Mouse (Mus musculus): ENCODE measurements at regions not wholly inside any gene's neighbourhood (a gene's known extent, or its start where the extent isn't known, plus 50 kb on each side); places are given as distances from the start of the nearest gene placed in this dataset.
"Not testable (repeated sequence)": the region's sequence is repeated elsewhere in the genome, so short reads cannot be mapped to it uniquely, and the experiment has no call there.

DNA sequence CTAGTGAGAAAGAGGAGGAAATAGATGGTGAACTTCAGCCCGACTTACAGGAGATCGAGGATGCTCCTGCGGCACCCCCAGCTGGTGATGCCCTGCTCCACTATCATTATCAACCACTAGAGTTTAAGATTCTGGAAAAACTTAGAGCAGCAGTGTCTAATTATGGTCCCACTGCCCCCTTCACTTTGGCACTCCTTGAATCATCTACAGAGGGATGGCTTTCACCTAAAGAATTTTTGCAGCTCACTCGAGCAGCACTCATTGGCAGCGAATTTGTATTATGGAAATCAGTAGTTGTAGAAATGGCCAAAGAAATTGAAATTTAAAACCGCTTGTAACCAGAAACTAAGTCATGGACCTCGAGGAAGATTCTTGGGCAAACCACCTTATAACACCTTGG is 1229.1 kb upstream of the Arrdc3 start:
- Histone ChIP-seq H3K9me3 (no peaks in the 10 kb centered on the region), H3K36me3 (no peaks in the 10 kb centered on the region), H3K4me1 (no peaks in the 10 kb centered on the region), H3K9ac (replicated peaks) (no peak overlapping the region), H3K27me3 (no peaks in the 10 kb centered on the region), H3K4me2 (replicated peaks) (no peak overlapping the region), H3K27ac (replicated peaks) (no peak overlapping the region), H3K4me3 (no peak overlapping the region)
- 87% methylated on average over 7 of the region's 7 CpGs for WGBS
- ATAC-seq (ENCODE audit: low FRiP score, low read depth) = no peak

DNA sequence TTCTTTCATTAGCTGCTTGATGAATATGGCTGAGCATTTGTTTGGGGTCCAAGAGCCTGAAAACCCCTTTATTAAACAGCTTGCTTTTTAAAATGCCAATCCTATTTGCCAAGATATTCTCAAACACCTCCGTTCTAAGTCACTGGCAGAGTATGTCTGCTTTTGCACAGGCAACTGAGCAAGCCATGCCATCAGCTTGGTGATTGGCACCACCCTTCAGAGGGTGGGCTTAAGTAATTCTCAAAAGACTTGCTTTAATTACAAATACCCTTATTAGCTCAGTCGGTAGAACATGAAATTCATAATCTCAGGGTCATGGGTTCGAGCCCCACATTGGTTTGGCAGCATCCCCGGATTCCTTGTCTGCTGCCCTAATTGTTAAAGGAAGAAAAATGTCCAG is 1228.5 kb upstream of the Arrdc3 start:
- Histone ChIP-seq H3K27ac (replicated peaks) (no peak overlapping the region), H3K27me3 (no peaks in the 10 kb centered on the region), H3K4me3 (no peak overlapping the region), H3K9me3 (no peaks in the 10 kb centered on the region), H3K9ac (replicated peaks) (no peak overlapping the region), H3K36me3 (no peaks in the 10 kb centered on the region), H3K4me2 (replicated peaks) (no peak overlapping the region), H3K4me1 (no peaks in the 10 kb centered on the region)
- 87% methylated on average over 4 of the region's 4 CpGs for WGBS
- ATAC-seq (ENCODE audit: low FRiP score, low read depth) = no peak

DNA sequence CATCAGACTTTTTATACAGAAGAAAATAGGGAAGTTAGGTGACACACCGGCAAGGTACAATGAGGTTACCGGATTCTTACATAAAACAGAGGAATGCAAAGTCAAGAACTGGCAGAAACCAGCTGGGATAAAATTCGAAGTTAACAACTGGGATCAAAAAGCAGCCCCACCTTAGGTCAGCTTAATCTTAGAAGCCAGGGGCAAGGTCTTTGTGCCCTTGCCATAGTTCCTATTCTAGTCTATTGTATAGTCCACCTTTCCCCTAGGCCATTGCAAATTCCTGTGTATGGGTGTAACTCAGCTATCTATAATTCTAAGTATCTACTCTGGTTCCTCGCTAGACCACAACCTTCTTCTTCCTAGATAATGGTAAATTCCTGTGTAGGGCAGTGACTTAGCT is 1214.4 kb upstream of the Arrdc3 start:
- ATAC-seq (ENCODE audit: low FRiP score, low read depth) = not testable (repeated sequence)
- WGBS = 87% methylated on average over 4 of the region's 4 CpGs

DNA sequence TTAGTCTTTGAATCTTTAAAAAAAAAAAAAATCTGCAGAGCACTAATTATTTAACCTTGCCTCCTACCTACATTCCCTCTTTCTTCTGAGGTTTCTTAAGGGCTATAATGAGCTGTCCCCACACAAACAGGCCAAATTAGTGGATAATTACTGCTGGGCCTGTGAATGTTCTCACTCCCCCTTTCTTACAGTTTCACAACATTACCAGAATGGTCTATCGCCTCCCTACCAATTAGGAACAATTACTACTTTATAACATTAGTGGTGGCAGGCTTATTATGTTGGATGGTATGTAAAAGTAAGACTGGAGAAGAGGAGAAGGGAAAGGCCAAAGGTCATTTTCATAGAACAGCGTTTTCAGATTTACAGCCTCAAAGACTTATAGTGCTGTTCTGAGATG is 1209.8 kb upstream of the Arrdc3 start:
- no peaks in the 10 kb centered on the region for H3K36me3 ChIP-seq
- 77% methylated on average over 2 of the region's 2 CpGs for WGBS
- no peaks in the 10 kb centered on the region for H3K27me3 ChIP-seq
- H3K4me1 ChIP-seq = no peaks in the 10 kb centered on the region
- H3K9ac ChIP-seq (replicated peaks) = no peak overlapping the region
- no peak overlapping the region for H3K27ac ChIP-seq (replicated peaks)
- H3K4me2 ChIP-seq (replicated peaks) = no peak overlapping the region
- ATAC-seq (ENCODE audit: low FRiP score, low read depth) = peak; percentile 52; the same call in 1 of the 2 replicates
- no peak overlapping the region for H3K4me3 ChIP-seq
- H3K9me3 ChIP-seq = no peaks in the 10 kb centered on the region

More for the DNA sequence above, 1214.4 kb upstream of the Arrdc3 start:
- H3K9ac ChIP-seq (replicated peaks); H3K9me3 ChIP-seq; H3K4me1 ChIP-seq; H3K27ac ChIP-seq (replicated peaks); H3K4me3 ChIP-seq; H3K4me2 ChIP-seq (replicated peaks); H3K36me3 ChIP-seq; H3K27me3 ChIP-seq: not testable (repeated sequence)

- ATAC-seq (ENCODE audit: low FRiP score, low read depth) = no peak
- no peaks in the 10 kb centered on the region for H3K9me3 ChIP-seq
- no peaks in the 10 kb centered on the region for H3K36me3 ChIP-seq
- no peak overlapping the region for H3K4me2 ChIP-seq (replicated peaks)
- no peaks in the 10 kb centered on the region for H3K27me3 ChIP-seq
- no peak overlapping the region for H3K4me3 ChIP-seq
- H3K27ac ChIP-seq (replicated peaks) = no peak overlapping the region
- no peak overlapping the region for H3K9ac ChIP-seq (replicated peaks)
- no peaks in the 10 kb centered on the region for H3K4me1 ChIP-seq
- 51% methylated on average over 4 of the region's 4 CpGs for WGBS
Observed at GRCm38 (mm10) chr13:79697847-79698625, 1185.1 kb upstream of the Arrdc3 start.

- Histone ChIP-seq H3K9me3 (no peaks in the 10 kb centered on the region), H3K9ac (replicated peaks) (no peak overlapping the region), H3K4me3 (no peak overlapping the region), H3K4me2 (replicated peaks) (no peak overlapping the region), H3K27me3 (no peaks in the 10 kb centered on the region), H3K27ac (replicated peaks) (no peak overlapping the region), H3K36me3 (no peaks in the 10 kb centered on the region), H3K4me1 (no peaks in the 10 kb centered on the region)
- no peak for ATAC-seq (ENCODE audit: low FRiP score, low read depth)
Observed at GRCm38 (mm10) chr13:79699521-79699920, 1183.7 kb upstream of the Arrdc3 start.

All from midbrain, embryonic 12.5 days (tissue).